Mouse (Mus musculus) kidney, adult 9 months (tissue): ENCODE measurements at regions not wholly inside any gene's neighbourhood (a gene's known extent, or its start where the extent isn't known, plus 50 kb on each side); places are given as distances from the start of the nearest gene placed in this dataset.

Source experiments
- DNase-seq: peaks from one replicate; pipeline ENCODE4 v3.0.0; 2022

GRCm38 (mm10) chr4:103421541-103421951, 107.9 kb downstream of the Oma1 start:
- no peak for DNase-seq

GRCm38 (mm10) chr4:103441383-103441782, 127.8 kb downstream of the Oma1 start:
- no peak for DNase-seq

- no peak for DNase-seq
Measured at GRCm38 (mm10) chr4:103441955-103442354, 128.3 kb downstream of the Oma1 start.

GRCm38 (mm10) chr4:103449276-103449675, 135.7 kb downstream of the Oma1 start:
- no peak for DNase-seq

GRCm38 (mm10) chr4:103450121-103450520, 136.5 kb downstream of the Oma1 start:
- DNase-seq = peak; percentile 7

GRCm38 (mm10) chr4:103455458-103455857, 141.8 kb downstream of the Oma1 start:
- DNase-seq = no peak

- no peak for DNase-seq
Measured at GRCm38 (mm10) chr4:103466019-103466589, 152.5 kb downstream of the Oma1 start.

- no peak for DNase-seq
Measured at GRCm38 (mm10) chr4:103475596-103475995, 143.6 kb upstream of the Dab1 start.

GRCm38 (mm10) chr4:103486140-103486965, 132.8 kb upstream of the Dab1 start:
- DNase-seq = no peak

- no peak for DNase-seq
Measured at GRCm38 (mm10) chr4:103508435-103508834, 110.7 kb upstream of the Dab1 start.

GRCm38 (mm10) chr4:103512901-103513300, 106.3 kb upstream of the Dab1 start:
- DNase-seq = no peak

- DNase-seq = peak; percentile 4
Measured at GRCm38 (mm10) chr4:103521870-103522609, 97.1 kb upstream of the Dab1 start.

GRCm38 (mm10) chr4:103536534-103537265, 82.5 kb upstream of the Dab1 start:
- DNase-seq = no peak

GRCm38 (mm10) chr4:103540960-103541359, 78.2 kb upstream of the Dab1 start:
- no peak for DNase-seq

- no peak for DNase-seq
Measured at GRCm38 (mm10) chr4:103547297-103547696, 71.9 kb upstream of the Dab1 start.

GRCm38 (mm10) chr4:103552476-103552875, 66.7 kb upstream of the Dab1 start:
- no peak for DNase-seq

GRCm38 (mm10) chr4:103553188-103553587, 66.0 kb upstream of the Dab1 start:
- no peak for DNase-seq

- no peak for DNase-seq
Measured at GRCm38 (mm10) chr4:103554597-103554996, 64.6 kb upstream of the Dab1 start.
